Mouse (Mus musculus): ENCODE measurements at regions not wholly inside any gene's neighbourhood (a gene's known extent, or its start where the extent isn't known, plus 50 kb on each side); places are given as distances from the start of the nearest gene placed in this dataset.

DNA sequence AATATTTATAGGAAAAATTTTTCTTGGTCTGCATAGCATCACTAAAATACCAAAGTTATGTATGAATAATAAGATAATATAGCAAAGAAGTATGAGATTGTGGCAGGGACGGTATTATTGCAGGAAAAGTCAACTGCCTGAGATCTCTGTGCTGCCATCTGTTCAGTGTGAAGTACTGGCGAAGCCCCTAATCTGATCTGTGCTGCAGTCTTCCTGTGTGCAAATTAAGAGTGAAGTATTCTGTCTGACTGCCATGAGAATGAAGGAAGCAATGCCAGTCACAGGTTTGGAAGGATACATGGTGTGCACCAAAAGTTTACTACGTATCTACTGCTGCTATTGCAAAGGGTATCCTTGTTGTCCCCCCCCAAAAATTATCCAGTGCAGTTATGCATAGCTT lies 501.5 kb downstream of the Rab28 start:
- no peak for TF ChIP-seq POLR2A (IDR thresholded peaks at IDR 0.05; ENCODE audit: extremely low read depth, insufficient read depth, low read length)
- TF ChIP-seq CTCF (IDR thresholded peaks at IDR 0.05; ENCODE audit: low read depth, low read length) = no peak
- H3K79me2 ChIP-seq (ENCODE audit: control insufficient read depth, insufficient read depth, low read length) = no peaks in the 10 kb centered on the region
- WGBS = 80% methylated on average over 3 of the region's 3 CpGs
- no peaks in the 10 kb centered on the region for H3K4me1 ChIP-seq (ENCODE audit: control insufficient read depth, insufficient read depth, low read length)
- no peaks in the 10 kb centered on the region for H3K36me3 ChIP-seq (ENCODE audit: control insufficient read depth, insufficient read depth, low read length)
- no peaks in the 10 kb centered on the region for H3K27me3 ChIP-seq (ENCODE audit: control insufficient read depth, insufficient read depth, low read length)
- H3K27ac ChIP-seq (replicated peaks; ENCODE audit: insufficient read depth, low read depth, low read length) = no peak overlapping the region
- DNase-seq (ENCODE audit: extremely low read depth, low read depth, low spot score) = no peak
- no peak overlapping the region for H3K9ac ChIP-seq (ENCODE audit: low read depth, low read length)
- no peak overlapping the region for H3K4me3 ChIP-seq (ENCODE audit: insufficient read depth, low read depth, low read length)

DNA sequence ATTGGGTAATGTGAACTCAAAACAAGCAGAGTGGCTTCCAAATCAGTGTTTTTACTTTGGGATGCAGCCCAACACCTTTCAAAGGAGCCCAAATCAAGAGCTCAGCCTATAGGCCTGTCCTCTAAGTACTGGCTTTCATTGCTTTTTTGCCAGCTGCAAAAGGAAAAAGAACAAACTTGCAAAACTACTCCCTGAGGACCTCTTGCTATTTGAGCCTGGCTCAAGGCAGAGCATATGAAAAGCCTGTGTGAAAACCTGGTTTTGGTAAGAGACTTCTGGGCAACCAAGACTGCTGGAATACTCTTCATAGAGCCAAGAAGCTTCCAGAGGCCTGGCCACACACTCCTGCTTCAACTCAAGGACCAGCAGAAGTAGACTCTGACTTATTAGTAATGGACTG lies 503.5 kb downstream of the Rab28 start:
- no peak overlapping the region for H3K4me3 ChIP-seq (ENCODE audit: insufficient read depth, low read depth, low read length)

DNA sequence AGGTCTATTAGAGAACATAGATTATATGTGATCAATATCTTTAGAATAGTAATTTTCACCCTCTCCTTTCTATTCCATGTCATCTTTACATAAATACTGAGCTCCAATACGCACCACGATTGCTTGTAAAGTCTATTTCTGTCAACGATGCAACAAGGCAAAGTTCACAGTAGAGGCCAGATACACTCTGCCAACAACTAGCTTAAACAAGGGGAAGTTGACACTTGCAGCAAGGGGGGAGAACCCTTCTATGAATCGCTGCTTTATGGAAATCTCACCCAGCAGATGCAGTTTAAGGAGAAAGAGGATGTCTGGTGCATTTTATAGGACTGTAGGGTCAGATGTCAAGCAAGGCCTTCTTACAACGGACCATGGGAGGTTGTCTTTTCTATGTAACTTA lies 520.8 kb downstream of the Rab28 start:
- Histone ChIP-seq H3K27me3 (ENCODE audit: control insufficient read depth, insufficient read depth, low read length) (no peaks in the 10 kb centered on the region), H3K36me3 (ENCODE audit: control insufficient read depth, insufficient read depth, low read length) (no peaks in the 10 kb centered on the region), H3K27ac (replicated peaks; ENCODE audit: insufficient read depth, low read depth, low read length) (no peak overlapping the region), H3K9ac (ENCODE audit: low read depth, low read length) (no peak overlapping the region), H3K79me2 (ENCODE audit: control insufficient read depth, insufficient read depth, low read length) (no peaks in the 10 kb centered on the region), H3K4me1 (ENCODE audit: control insufficient read depth, insufficient read depth, low read length) (no peaks in the 10 kb centered on the region), H3K4me3 (ENCODE audit: insufficient read depth, low read depth, low read length) (no peak overlapping the region)
- WGBS = 19% methylated on average over 5 of the region's 5 CpGs
- TF ChIP-seq POLR2A (IDR thresholded peaks at IDR 0.05; ENCODE audit: extremely low read depth, insufficient read depth, low read length) (no peak), CTCF (IDR thresholded peaks at IDR 0.05; ENCODE audit: low read depth, low read length) (no peak)
- DNase-seq (ENCODE audit: extremely low read depth, low read depth, low spot score) = peak; percentile 1

More for the DNA sequence above, 503.5 kb downstream of the Rab28 start:
- H3K4me1 ChIP-seq (ENCODE audit: control insufficient read depth, insufficient read depth, low read length) = no peaks in the 10 kb centered on the region
- no peak overlapping the region for H3K27ac ChIP-seq (replicated peaks; ENCODE audit: insufficient read depth, low read depth, low read length)
- TF ChIP-seq POLR2A (IDR thresholded peaks at IDR 0.05; ENCODE audit: extremely low read depth, insufficient read depth, low read length) (no peak), CTCF (IDR thresholded peaks at IDR 0.05; ENCODE audit: low read depth, low read length) (no peak)
- no peaks in the 10 kb centered on the region for H3K36me3 ChIP-seq (ENCODE audit: control insufficient read depth, insufficient read depth, low read length)
- no peak overlapping the region for H3K9ac ChIP-seq (ENCODE audit: low read depth, low read length)
- no peaks in the 10 kb centered on the region for H3K79me2 ChIP-seq (ENCODE audit: control insufficient read depth, insufficient read depth, low read length)
- H3K27me3 ChIP-seq (ENCODE audit: control insufficient read depth, insufficient read depth, low read length) = no peaks in the 10 kb centered on the region
- no peak for DNase-seq (ENCODE audit: extremely low read depth, low read depth, low spot score)

DNA sequence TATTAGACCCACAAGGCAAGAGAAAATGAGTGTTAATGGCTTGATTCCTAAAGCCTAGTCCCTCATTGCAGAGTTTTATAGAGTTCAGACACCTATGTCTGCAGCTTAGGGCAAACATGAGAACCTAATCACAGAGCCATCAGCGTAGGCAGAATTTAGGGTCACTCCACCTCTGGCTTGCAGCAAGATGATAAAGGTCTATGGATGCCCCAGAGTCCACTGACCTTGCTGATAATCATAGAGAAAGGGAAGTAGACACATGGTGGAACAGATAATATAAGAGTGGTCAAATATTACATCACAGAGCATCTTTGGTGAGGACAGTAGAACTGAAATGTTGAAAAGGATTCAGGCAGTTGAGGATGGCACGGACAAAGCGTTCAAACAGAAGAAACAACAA lies 530.7 kb downstream of the Rab28 start:
- Histone ChIP-seq H3K27me3 (ENCODE audit: control insufficient read depth, insufficient read depth, low read length) (no peaks in the 10 kb centered on the region), H3K9ac (ENCODE audit: low read depth, low read length) (no peak overlapping the region), H3K36me3 (ENCODE audit: control insufficient read depth, insufficient read depth, low read length) (no peaks in the 10 kb centered on the region), H3K27ac (replicated peaks; ENCODE audit: insufficient read depth, low read depth, low read length) (no peak overlapping the region), H3K79me2 (ENCODE audit: control insufficient read depth, insufficient read depth, low read length) (no peaks in the 10 kb centered on the region), H3K4me3 (ENCODE audit: insufficient read depth, low read depth, low read length) (no peak overlapping the region), H3K4me1 (ENCODE audit: control insufficient read depth, insufficient read depth, low read length) (no peaks in the 10 kb centered on the region)
- WGBS = 76% methylated on average over 3 of the region's 3 CpGs
- DNase-seq (ENCODE audit: extremely low read depth, low read depth, low spot score) = no peak
- TF ChIP-seq POLR2A (IDR thresholded peaks at IDR 0.05; ENCODE audit: extremely low read depth, insufficient read depth, low read length) (no peak), CTCF (IDR thresholded peaks at IDR 0.05; ENCODE audit: low read depth, low read length) (no peak)

DNA sequence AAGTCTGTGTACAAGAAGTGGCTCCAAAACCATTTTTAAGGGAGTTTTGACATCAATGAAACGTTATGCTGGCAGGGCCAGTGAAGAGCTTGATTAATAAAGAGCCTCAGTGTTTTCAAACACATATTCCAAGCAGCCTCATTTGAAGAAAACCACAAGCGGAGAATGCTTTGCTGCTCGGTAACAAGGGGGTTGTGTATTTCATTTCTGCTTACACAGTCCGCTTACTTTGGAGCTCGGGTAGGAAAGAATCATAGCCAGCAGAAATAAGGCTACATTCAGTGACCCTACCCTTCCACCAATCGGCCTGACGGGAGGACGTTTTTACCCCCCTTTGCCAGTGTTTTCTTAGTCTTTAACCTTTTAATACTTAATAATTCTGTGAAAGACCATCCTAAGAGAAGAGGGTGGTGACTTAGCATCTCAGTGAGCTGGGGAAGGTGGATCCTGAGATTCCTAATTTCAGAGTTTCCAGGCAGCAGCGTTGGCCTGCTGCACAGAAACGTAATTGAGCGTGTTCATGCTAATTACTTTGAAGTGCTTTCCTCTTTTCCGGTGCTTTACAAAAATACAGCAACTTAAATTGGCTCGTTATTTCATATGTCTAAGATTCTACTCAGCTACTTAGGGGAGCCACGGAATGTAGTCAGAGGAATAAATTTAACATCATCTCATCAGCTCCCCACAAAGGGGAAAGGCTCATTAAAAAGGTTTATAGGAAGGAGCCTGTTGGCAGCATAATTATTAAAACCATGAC lies 541.9 kb downstream of the Rab28 start:
- no peaks in the 10 kb centered on the region for H3K79me2 ChIP-seq (ENCODE audit: control insufficient read depth, insufficient read depth, low read length)
- no peaks in the 10 kb centered on the region for H3K36me3 ChIP-seq (ENCODE audit: control insufficient read depth, insufficient read depth, low read length)
- H3K27ac ChIP-seq (replicated peaks; ENCODE audit: insufficient read depth, low read depth, low read length) = no peak overlapping the region
- H3K4me1 ChIP-seq (ENCODE audit: control insufficient read depth, insufficient read depth, low read length) = no peaks in the 10 kb centered on the region
- H3K9ac ChIP-seq (ENCODE audit: low read depth, low read length) = no peak overlapping the region
- WGBS = 78% methylated on average over 14 of the region's 14 CpGs
- TF ChIP-seq CTCF (IDR thresholded peaks at IDR 0.05; ENCODE audit: low read depth, low read length) (no peak), POLR2A (IDR thresholded peaks at IDR 0.05; ENCODE audit: extremely low read depth, insufficient read depth, low read length) (no peak)
- no peak for DNase-seq (ENCODE audit: extremely low read depth, low read depth, low spot score)
- H3K4me3 ChIP-seq (ENCODE audit: insufficient read depth, low read depth, low read length) = no peak overlapping the region
- H3K27me3 ChIP-seq (ENCODE audit: control insufficient read depth, insufficient read depth, low read length) = no peaks in the 10 kb centered on the region

DNA sequence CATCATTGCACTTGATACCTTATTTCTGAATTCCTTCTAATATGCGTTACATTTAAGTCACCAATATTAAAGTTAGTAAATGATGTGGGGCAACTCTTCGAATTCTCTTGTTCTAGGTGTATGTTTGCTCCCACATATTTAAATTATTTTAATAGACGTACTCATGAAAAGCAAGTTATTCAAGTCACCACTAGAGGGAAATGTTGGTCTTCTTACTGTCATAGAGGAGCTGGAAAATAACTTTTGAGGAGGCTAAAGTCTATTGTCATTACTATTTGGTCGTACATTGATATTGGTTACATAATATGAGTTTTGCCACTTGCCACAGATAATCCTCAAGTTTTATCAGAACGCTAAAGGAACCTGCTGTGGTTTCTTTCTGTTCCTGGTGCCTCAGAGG lies 582.9 kb downstream of the Rab28 start:
- Histone ChIP-seq H3K4me3 (ENCODE audit: insufficient read depth, low read depth, low read length) (no peak overlapping the region), H3K79me2 (ENCODE audit: control insufficient read depth, insufficient read depth, low read length) (no peaks in the 10 kb centered on the region), H3K4me1 (ENCODE audit: control insufficient read depth, insufficient read depth, low read length) (no peaks in the 10 kb centered on the region), H3K9ac (ENCODE audit: low read depth, low read length) (no peak overlapping the region), H3K27me3 (ENCODE audit: control insufficient read depth, insufficient read depth, low read length) (no peaks in the 10 kb centered on the region), H3K36me3 (ENCODE audit: control insufficient read depth, insufficient read depth, low read length) (no peaks in the 10 kb centered on the region), H3K27ac (replicated peaks; ENCODE audit: insufficient read depth, low read depth, low read length) (no peak overlapping the region)
- peak; percentile 31 for DNase-seq (ENCODE audit: extremely low read depth, low read depth, low spot score)
- peak; percentile 42 for TF ChIP-seq CTCF (IDR thresholded peaks at IDR 0.05; ENCODE audit: low read depth, low read length)
- TF ChIP-seq POLR2A (IDR thresholded peaks at IDR 0.05; ENCODE audit: extremely low read depth, insufficient read depth, low read length) = no peak
- WGBS = 17% methylated on average over 5 of the region's 5 CpGs

Data from liver, adult 2 months (tissue).